Mouse (Mus musculus) cerebellum, postnatal 4 days (tissue): Measurements from ENCODE around the gene Kif2c.

Experiments
- DNase-seq, 2 experiments: peaks; one replicate each; pipeline ENCODE4 v3.0.0; 2022; ENCODE audit warnings: low spot score in 2 of 2, mixed read lengths in 1 of 2

Kif2c gene

GRCm38 (mm10) chr4:117119636-117120035 lies 62.8 kb downstream of the Kif2c start:
- DNase-seq: no peak

- no peak for DNase-seq
These were observed 64.5 kb downstream of the Kif2c start for GRCm38 (mm10) chr4:117117931-117118330.

- DNase-seq: no peak
These were observed 66.8 kb downstream of the Kif2c start for GRCm38 (mm10) chr4:117115592-117115991.

- no peak for DNase-seq
These were observed 69.2 kb downstream of the Kif2c start for GRCm38 (mm10) chr4:117113237-117113636.

GRCm38 (mm10) chr4:117110985-117111384 lies 71.5 kb downstream of the Kif2c start:
- no peak for DNase-seq

- no peak for DNase-seq
These were observed 72.2 kb downstream of the Kif2c start for GRCm38 (mm10) chr4:117110249-117110648.
